Mouse (Mus musculus): ENCODE data around the gene Tmem243. TPM values are rescaled to one million over a fixed set of nuclear protein-coding genes. Genes with fewer than 3 reads are reported as not detected.

The Tmem243 gene
- total RNA-seq, 2 experiments from 2014 or later, result 6.9 to 8.3 TPM

DNA sequence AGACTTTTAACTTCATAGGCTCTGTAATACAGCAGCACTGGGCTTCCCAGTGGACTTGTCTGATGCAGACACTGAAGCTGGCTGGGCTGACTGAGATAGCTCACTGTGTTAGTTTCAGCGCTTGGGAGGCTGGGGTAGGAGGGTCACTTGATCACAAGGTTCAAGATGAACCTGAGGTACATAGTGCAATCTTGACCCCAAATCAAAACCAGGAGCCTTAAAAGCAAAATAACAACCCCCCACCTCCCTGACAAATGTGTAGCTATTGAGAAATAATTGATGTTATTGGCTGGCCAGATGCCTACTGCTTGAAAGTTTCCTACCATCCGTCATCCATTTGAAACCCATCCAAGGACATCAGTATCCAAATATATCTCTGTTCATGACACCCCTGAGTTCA lies 2.2 kb downstream of the Tmem243 start:
- no peak for DNase-seq
- intact Hi-C loops (cut with DNase I), result loop anchor here (2.0 kb wide), 1 partner anchor 106 kb away; the partner anchor contains the start of gene Crot

DNA sequence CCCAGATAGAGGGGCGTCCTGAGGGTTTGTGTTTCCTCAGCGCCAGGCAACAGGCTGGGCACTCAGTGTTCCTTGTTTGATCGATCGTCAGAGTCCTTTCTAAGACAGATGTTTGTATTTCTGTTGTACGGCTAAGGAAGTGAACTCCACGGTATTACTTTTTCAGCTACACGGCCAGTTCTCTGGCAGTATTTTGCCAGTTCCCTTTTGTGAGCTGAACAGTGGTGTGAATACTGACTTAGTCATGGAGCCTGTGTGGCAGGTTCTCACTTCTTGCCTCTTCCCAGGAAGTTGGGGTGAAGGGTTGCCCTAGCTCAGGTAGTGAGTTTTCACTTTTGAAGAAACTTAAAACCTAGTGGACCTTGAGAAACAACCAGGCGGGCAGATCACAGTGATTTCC lies 3.5 kb downstream of the Tmem243 start:
- intact Hi-C loops (cut with DNase I), result loop anchor here (2.0 kb wide), 1 partner anchor 107 kb away; the partner anchor contains the start of gene Crot
- DNase-seq, result no peak

DNA sequence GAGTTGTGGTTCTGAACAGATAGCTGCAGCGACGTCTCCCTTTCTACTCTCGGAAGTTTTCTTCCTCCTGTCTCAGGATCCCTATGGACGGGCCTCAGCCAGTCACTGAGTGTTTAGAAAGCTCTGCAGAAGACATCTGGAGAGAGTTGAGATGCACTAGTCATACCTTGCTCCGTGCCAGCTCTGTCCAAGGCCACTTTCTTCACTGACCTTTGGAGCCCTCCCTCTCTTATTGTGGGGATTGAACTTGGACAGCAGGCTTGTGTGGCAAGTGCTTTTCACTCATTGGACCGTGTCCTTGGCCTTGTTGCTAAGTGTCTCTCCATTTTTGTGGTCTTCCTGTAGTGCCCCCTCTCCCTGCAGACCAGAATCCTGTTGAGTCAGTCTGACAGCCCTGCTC lies 6.3 kb downstream of the Tmem243 start:
- intact Hi-C loops (cut with DNase I), result loop anchor here (5.0 kb wide), 1 partner anchor 50 kb away; no protein-coding TSS in a partner anchor
- DNase-seq, result no peak

DNA sequence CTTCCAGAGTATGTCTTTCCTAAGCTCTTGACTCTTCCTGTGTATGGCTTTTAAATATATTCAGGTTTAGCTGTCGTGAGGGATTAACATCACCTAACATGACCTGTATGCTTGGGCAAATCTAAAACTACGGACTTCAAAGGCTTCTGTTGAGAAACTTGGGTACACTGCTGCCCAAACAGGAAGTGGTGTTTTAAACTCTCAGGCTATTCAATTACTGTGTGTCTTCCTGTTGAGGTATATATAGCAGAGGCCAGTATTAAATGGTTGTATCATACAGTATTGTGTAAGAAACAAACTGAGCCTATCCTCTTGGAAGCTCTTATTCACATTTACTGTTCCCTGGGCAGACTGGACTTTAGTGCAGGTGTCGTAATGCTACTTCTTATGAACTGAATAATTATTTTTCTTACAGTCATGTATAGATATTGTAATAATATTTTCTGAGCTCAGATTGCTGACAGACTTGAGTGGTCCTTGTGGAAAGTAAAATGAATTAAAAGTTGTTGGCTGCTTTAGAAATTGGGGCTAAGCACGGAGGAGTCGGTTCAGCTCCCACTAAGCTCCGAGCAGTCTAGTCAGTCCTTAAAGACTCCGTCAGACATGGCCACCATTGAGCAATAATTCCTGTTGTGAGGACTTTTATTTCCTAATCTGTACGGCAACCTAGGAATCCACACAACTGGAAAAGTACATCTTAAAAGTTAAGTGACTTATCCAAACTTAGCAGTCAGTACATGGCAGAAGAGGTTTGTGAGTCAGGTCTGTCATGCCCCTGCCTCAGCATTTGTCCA lies 7.0 kb downstream of the Tmem243 start:
- intact Hi-C loops (cut with DNase I), result loop anchor here (5.0 kb wide), 1 partner anchor 50 kb away; no protein-coding TSS in a partner anchor
- no peak for DNase-seq

DNA sequence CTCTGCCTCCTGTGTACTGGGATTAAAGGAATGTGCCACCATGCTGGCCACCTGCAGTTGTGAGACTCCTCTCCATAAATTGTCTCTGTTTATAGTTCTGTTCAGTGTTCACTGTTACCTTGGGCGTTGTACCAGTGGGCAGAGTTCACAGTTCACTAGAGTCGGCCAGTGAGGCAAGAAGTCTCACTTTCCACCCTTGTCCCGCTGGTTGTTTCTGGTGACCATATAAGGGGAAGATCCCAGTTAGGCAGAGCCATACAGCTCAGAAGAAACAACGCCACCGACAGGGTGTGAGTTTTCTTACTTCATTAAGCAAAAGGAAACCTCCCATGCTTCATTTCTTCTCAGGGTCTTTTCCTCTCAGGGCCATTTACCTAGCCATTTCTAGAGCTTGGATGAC lies 8.0 kb downstream of the Tmem243 start:
- no peak for DNase-seq

DNA sequence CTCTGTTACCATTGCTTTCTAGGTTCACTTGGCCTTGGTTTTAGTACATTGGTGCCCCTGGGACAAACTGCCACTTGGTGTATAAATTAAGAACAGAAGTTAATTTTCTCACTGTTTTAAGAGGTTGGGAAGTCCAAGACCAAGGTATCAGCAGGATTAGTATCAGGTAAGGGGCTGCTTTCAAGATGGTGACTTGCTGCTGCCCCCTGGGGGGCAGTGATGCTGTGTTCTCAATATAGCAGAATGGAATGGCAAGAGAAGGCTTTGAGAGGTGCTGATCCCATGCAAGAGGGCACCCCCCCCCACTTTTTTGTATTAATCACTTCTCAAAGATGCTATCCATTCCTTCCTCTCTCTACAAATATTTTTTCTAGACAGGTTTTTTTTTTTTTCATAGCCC lies 9.1 kb downstream of the Tmem243 start:
- intact Hi-C loops (cut with DNase I), result loop anchor here (5.0 kb wide), 1 partner anchor 48 kb away; no protein-coding TSS in a partner anchor
- no peak for DNase-seq

More for the DNA sequence above, 8.0 kb downstream of the Tmem243 start:
- intact Hi-C loops (cut with DNase I), result loop anchor here (5.0 kb wide), 1 partner anchor 49 kb away; no protein-coding TSS in a partner anchor

DNA sequence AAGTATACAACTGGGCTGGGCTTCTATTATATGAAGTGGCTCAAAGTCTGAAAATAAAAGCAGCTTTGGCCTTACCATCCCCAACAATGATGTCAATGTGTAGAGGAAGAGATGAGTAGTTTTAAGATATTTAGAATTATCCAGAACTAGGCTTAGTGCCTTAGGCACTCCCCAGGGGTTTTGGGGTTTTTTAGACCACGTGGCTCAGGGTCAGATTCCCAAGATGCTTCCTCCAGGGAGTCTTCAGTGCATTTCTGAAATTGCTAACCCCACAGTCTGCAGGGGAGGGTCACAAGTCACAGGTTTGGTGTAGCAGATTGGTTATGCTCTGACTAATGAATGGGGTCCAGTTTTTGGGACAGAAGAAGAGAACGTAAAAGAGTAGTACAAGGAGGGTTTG lies 10.8 kb downstream of the Tmem243 start:
- DNase-seq, result no peak
- intact Hi-C loops (cut with DNase I), result loop anchor here (2.0 to 5.0 kb wide), 3 partner anchors 38 to 244 kb away; no protein-coding TSS in a partner anchor

DNA sequence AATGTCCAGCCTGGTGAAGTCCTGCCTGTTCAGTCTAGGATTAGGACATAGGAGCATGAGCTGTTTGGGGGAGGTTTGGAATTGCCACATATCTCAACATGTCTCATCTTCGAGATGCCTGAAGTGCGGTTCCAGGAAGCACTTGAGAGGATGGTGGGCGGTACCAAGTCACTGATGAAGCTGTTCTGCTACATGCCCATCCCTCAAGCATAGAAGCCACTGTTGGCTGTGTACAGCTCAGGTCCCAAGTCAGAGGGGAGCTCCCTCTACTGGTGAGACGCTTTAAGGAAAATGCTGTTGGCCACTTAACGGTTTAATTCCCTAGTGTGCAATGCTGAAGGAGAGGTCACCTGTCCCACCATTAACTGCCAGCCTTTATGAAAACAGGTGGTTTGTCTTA lies 11.3 kb downstream of the Tmem243 start:
- intact Hi-C loops (cut with DNase I), result loop anchor here (2.0 to 5.0 kb wide), 3 partner anchors 39 to 244 kb away; no protein-coding TSS in a partner anchor
- DNase-seq, result peak; percentile 49 to 70

DNA sequence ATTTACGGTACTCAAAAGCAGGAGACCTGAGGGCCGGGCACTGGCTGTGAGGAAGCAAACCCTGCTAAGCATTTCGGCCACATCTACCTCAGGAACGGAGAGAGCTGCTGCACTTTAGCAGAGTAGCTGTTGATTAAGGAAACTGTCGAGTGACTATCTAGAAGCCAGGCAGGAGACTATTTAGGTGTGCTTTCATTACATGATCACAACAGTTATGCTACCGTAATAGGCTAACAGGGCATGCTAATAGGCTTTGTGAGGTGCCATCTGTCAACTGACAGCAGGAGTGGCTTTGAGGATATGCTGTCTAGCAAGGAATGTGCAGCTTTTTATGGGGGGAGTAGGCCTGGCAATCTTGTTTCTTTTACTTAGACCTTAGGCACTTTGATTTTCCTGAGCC lies 13.7 kb downstream of the Tmem243 start:
- intact Hi-C loops (cut with DNase I), result loop anchor here (5.0 kb wide), 2 partner anchors 172 to 247 kb away; no protein-coding TSS in a partner anchor
- DNase-seq, result no peak

DNA sequence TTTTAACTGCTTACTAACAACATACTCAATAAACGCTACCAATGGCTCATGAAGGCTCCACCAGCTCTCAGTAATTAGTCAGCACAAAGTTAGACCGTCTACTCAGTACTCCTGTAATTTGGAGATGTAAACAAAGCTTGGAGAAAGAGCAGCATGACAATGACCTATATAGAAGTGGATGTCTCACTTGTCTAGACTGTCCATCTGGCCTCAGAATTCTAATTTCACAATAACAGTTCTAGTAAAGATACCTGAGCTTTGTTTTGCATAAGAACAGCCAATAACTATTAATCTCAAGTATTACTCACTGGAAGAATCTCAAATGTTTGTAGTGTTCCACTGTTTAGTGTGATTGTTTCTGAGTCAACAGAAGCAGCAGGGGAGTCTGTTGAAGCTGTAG lies 23.7 kb downstream of the Tmem243 start:
- DNase-seq, result no peak
- intact Hi-C loops (cut with DNase I), result no loop called here

DNA sequence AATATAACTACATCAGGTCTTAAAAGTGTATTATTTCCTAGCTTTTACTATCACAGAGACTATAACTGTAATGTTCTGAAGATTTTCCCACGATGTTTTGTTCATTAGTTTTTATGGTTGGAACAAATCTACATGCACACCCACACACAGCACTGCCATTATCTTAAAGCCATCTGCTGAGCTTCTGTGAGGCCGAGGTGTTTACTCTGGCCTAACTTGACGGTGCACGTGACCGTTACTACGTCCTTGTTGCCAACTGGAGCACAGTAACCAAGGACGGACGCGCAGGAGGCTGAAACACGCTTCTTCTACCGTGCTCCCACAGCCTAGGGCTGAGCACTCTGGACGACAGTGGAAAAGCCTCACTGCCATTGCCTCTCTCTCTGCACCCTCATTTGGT lies 28.1 kb downstream of the Tmem243 start:
- no peak for DNase-seq
- intact Hi-C loops (cut with DNase I), result no loop called here

DNA sequence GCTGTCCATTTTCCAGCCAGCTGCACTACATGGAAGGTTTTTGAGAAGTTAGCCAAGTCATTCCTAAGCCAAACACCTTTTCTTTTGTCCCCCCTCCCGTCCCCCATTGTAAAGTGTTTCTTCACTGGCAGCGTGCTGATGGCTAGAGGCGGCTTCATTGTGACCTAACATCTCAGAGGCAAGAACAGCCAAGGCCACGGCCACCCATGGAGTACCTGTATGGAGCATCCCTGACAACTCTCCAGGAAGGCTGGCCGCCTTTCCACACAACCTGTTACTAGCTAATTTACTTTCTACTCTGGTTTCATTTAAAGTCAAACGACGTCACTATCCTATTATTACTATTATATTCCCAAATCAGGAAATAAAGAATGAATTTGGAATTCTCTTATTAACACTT lies 31.3 kb downstream of the Tmem243 start:
- DNase-seq, result no peak
- intact Hi-C loops (cut with DNase I), result no loop called here

DNA sequence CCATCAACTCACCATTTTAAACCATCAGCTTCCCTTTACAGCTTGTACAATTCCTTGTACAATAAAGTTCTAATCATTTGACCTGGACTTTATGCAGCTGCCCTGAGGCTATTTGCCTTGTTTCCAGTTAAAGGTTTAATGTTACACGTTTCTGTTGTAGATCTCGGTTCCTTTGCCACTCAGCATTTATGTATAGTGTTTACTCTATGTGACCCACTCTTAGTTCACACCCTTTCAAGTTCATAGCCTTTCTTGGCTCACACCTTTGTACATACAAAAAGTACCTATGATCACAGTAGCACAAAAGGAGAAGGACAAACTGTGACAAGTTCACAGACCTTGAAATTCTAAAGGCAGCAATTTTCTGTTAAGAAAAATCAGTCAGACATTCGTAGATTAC lies 35.1 kb downstream of the Tmem243 start:
- intact Hi-C loops (cut with DNase I), result no loop called here
- no peak for DNase-seq

DNA sequence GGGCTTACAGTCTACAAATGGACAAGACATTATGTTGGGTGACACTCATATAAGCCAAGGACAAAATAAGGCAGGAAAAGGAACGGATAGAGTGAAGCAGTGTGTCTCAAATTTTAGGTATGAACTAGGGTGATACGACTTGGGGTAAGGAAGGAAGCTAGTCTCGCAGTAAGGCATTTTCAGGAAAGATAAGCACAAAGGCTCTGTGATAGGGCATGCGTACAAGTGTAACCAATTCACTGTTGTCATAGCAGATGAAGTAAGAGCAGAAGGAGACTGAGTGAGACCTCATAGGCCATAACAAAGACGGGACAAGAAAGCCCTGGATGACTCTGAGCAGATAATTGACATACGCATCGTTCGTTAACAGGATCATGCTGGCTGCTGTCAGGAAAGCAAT lies 40.3 kb downstream of the Tmem243 start:
- intact Hi-C loops (cut with DNase I), result no loop called here
- DNase-seq, result no peak

DNA sequence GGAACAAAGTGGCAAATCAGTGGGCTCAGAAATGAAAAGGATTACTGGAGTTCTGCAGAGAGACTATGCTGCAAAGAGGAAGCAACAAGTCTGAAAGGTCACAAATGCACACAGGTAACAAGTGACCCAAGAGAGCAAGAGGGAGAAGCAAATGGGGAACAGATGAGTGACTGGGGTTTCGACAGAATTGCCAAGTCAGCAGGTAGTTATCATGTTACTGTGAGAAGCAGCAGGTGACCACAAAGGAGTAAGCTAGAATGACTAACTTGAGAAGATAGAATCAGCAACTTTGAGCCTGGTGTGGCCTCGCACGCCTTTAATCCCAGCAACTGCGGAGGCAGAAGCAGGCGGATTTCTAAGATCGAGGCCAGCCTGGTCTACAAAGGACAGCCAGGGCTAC lies 41.9 kb downstream of the Tmem243 start:
- DNase-seq, result no peak
- intact Hi-C loops (cut with DNase I), result no loop called here

DNA sequence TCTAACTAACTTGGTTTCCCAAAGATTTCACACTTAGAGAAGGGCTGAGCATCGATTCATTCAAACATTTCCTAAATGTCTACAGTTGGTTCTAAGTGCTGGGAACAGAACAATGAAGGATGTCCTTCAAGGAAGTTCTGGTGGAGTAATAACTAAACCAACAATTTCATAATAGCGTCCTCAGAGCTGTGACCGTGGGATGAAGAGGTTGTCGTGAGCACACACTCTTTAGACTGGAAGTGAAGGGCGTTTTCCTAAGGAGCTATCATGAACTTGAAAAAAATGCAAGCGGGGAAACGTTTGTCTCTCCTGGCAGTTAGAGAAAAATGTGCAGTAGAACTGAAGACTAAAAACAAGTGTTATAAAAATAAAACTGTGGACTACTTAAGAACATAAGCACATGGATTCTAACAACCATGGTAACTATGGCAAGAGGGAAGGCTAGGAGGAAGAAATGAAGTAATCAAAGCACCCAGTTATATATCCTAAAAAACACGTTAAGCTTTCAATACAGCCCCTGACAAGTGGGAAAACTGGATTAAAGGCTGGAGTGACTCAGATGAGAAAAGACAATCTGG lies 48.9 kb downstream of the Tmem243 start:
- no peak for DNase-seq
- intact Hi-C loops (cut with DNase I), result no loop called here

DNA sequence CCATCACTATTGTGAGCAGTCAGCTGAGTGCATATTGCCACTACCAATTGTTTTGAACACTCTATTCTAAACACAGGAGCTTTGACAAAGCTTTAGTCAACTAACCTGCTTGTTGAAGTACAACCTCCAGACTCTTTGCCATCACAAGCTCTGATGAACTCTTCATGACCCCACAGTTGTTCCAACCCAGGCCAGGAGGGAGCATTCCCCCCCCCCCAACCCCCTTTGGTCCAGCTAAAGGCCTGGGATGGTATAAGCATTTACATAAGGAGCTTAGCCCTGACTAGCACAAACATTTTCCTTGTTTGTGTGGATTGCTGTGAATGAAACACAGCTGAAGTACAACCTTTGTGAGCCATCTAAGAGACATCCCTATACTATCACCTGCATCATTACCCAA lies 56.3 kb downstream of the Tmem243 start:
- intact Hi-C loops (cut with DNase I), result loop anchor here (5.0 kb wide), 1 partner anchor 49 kb away; no protein-coding TSS in a partner anchor

DNA sequence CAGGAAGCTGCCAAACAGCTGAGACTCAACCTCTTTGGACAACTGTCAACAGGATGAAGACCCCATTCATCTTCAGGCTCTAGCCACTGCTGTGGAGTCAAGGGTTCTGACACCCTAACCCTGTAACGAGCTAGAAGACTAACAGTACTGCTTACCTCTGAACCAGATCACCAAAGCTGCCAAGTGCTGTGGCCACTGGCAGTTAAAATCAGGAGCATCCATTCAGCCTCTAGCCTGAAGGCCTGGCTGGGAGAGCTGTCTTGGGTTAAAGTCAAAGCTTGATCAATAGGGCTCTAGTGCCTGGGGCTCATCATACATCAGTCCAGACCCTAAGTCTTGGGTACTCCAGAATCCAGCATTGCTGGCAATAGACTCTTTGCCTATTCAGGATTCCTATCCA lies 56.9 kb downstream of the Tmem243 start:
- DNase-seq, result no peak
- intact Hi-C loops (cut with DNase I), result loop anchor here (5.0 kb wide), 1 partner anchor 50 kb away; no protein-coding TSS in a partner anchor

More for the DNA sequence above, 56.3 kb downstream of the Tmem243 start:
- no peak for DNase-seq

DNA sequence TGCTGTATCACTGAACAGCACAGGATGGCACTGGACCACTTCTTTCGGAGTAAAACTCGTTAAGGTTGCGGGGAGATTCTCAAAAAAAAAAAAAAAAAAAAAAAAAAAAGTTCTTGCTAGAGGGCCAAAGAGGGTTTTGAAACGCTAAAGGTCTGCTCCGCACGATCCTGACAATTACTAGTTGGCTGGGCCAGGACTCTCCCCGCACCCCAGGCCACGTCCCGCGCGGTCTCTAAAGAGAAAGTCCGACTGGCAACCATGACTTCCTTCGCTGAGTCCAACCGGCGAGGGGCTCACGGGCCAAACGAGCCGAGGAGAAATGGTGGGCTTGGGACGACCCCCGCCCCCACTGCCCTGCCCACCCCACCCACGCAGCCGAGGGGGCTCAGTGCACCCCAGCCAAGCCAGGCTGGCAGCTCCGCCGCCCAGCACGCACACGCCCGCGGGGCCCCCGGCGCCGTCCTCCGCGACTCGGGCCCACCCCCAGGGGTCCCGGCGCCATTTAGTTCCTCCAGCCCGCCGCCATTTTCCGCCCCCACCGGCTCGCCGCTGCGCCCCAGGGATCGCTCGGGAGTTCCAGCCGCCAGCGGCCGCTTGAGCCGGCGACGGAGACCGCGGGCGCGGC lies 60.5 kb downstream of the Tmem243 start:
- DNase-seq, result peak in 1 of 2 experiments; percentile 41
- intact Hi-C loops (cut with DNase I), result loop anchor here (2.0 kb wide), 1 partner anchor 164 kb away; the partner anchor contains the start of gene Crot

DNA sequence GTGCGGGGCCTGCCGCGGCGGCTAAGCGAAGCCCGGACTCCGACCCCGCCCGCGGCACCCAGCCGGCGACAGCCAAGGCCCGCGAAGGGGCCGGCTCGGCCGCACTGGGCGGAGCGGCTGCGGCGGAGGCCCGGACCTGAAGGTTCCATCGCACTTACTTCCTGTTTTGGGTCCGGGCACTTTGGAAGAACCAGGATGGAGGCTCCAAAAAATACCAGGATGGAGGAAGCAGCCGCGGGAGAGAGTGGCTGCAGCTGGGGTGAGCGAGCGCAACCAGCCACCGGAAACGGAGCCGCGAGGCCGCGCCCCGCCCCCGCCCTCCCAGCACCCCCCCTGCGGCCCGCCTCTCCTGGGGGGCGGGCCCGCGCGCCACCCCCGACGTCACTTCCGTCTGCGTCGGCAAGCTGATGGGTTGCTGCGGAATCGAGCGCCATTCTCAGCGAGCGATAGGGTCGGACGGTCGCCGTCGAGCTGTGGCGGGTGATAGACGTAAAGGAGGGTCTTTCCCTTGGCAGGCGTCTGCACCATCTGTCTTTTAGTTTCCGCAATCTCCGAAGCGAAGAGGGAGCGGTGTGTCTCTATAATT lies 61.1 kb downstream of the Tmem243 start, which contains the start of gene Dmtf1:
Dmtf1 (minus strand) TSS at position 321 of the 586 bp plus-strand sequence.
- peak; percentile 90 to 93 for DNase-seq
- intact Hi-C loops (cut with DNase I), result loop anchor here (2.0 kb wide), 1 partner anchor 165 kb away; the partner anchor contains the start of gene Crot
